Mouse (Mus musculus) liver, postnatal 0 days (tissue): ENCODE results near the gene Rps27l.

ENCODE experiments used
- CTCF ChIP-seq: sonication (generic); IDR thresholded peaks from 2 replicates; pipeline ENCODE4 v1.5.1; 2016; ENCODE audit warnings: antibody characterized with exemption, low read depth
- EP300 ChIP-seq: IDR thresholded peaks from 2 replicates; pipeline ENCODE4 v1.6.1; 2016; ENCODE audit warnings: antibody characterized with exemption, low read depth, mild to moderate bottlenecking

- TF ChIP-seq CTCF, result no peak
- TF ChIP-seq EP300, result no peak
Observed at GRCm38 (mm10) chr9:66899526-66899925, 46.4 kb upstream of the Rps27l start.
